Mouse (Mus musculus) liver, embryonic 15.5 days (tissue): Measurements from ENCODE around the gene Rpf1. TPM values are rescaled to one million over a fixed set of nuclear protein-coding genes. Genes with fewer than 3 reads are reported as not detected.

Experiments
- polyA plus RNA-seq: library from polyadenylated mRNA; unstranded; fragments of >200 nt; fragmentation: Nextera tagmentation; extraction: Ambion mirVana; gene quantifications from 2 replicates; pipeline ENCODE4 v1.2.1, GENCODE M21; 2015

Rpf1 gene
- polyA plus RNA-seq, 1 experiment from 2014 or later: 25.7 TPM

Other genes starting within 250 kb of the Rpf1 start
- 81.7 and 84.5 TPM in 2 replicates for gene Ssx2ip, start 116.8 kb downstream of the Rpf1 start, polyA plus RNA-seq
- gene Ctbs, start 71.6 kb downstream of the Rpf1 start, polyA plus RNA-seq: 5.3 and 5.4 TPM in 2 replicates
- gene Spata1, start 21.7 kb downstream of the Rpf1 start, polyA plus RNA-seq: 0.96 and 1.3 TPM in 2 replicates
- 458 and 540 TPM in 2 replicates for gene Gng5, start 21.6 kb downstream of the Rpf1 start, polyA plus RNA-seq
- 30.4 and 56.2 TPM in 2 replicates for gene Uox, start 49.0 kb upstream of the Rpf1 start, polyA plus RNA-seq
- gene Dnase2b, start 94.2 kb upstream of the Rpf1 start, polyA plus RNA-seq: 2.1 and 3.3 TPM in 2 replicates
- gene 4930503B20Rik, start 129.9 kb upstream of the Rpf1 start, polyA plus RNA-seq: not detected in 2 replicates
- gene Samd13, start 164.2 kb upstream of the Rpf1 start, polyA plus RNA-seq: 0.33 and 0.45 TPM in 2 replicates